Mouse (Mus musculus): Measurements from ENCODE around the gene Ttc23. TPM values are rescaled to one million over a fixed set of nuclear protein-coding genes. Genes with fewer than 3 reads are reported as not detected.

Gene Ttc23
- polyA plus RNA-seq, 1 experiment from 2014 or later, result 5.4 TPM

GRCm38 (mm10) chr7:67617646-67618045 lies 29.6 kb upstream of the Ttc23 start:
- no peaks in the 10 kb centered on the region for H3K9me3 ChIP-seq (replicated peaks; ENCODE audit: control insufficient read depth, low read length, poor library complexity, severe bottlenecking)
- peaks cover 7% of the 10 kb centered on the region for H3K4me1 ChIP-seq (ENCODE audit: control insufficient read depth, insufficient read depth, low read length)
- H3K4me3 ChIP-seq (ENCODE audit: low read depth, low read length), result no peak overlapping the region
- ATAC-seq, result no peak
- no peaks in the 10 kb centered on the region for H3K27me3 ChIP-seq (ENCODE audit: control insufficient read depth, insufficient read depth, low read depth, low read length)
- WGBS, result 95% methylated on average over 10 of the region's 10 CpGs
- H3K9ac ChIP-seq (ENCODE audit: low read depth, low read length), result no peak overlapping the region
- H3K36me3 ChIP-seq (ENCODE audit: control insufficient read depth, insufficient read depth, low read length), result no peaks in the 10 kb centered on the region
- no peak overlapping the region for H3K27ac ChIP-seq (ENCODE audit: low read length)
- H3K4me2 ChIP-seq (ENCODE audit: low read length), result no peak overlapping the region

DNA sequence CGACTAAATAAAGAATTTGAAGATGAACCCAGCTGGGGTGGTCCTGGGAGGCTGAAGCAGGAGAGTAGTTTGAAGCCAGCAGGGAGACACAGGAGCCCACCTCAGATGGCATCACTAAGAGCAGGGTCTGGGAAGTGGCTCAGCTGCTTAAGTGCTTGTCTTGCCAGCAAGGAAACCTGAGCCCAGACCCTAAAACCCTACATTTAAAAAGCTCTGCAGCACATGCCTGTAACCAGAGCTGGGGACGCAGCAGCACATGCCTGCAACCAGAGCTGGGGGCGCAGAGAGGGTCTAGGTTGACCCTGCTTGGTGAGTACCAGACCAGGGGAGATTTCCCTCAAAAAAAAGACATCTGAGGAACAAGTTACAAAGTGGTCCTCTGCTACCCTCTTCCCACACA lies 28.9 kb upstream of the Ttc23 start:
- 89% methylated on average over 3 of the region's 3 CpGs for WGBS
- no peak for ATAC-seq

DNA sequence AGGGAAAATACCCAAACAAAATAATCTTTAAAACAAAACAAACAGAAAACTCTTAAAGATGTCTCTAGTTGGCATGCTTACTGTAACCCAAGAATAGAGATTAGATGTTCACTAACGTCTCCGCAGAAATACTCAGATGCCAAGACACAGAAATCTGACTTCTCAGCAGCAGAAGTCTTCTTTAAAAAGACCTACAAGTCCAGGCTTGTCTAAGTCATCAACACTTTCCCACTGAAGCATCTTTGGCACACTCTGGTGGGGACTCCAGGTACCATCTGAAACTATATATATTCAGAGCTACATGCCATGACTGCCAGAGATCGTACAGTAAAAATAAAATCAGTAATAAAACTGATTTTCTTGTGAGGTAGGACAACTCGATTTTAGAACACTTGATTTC lies 27.4 kb upstream of the Ttc23 start:
- H3K9ac ChIP-seq (ENCODE audit: low read depth, low read length), result no peak overlapping the region
- ATAC-seq, result no peak
- no peak overlapping the region for H3K27ac ChIP-seq (ENCODE audit: low read length)
- 86% methylated on average over 4 of the region's 4 CpGs for WGBS
- no peak overlapping the region for H3K4me3 ChIP-seq (ENCODE audit: low read depth, low read length)
- H3K4me2 ChIP-seq (ENCODE audit: low read length), result no peak overlapping the region
- H3K27me3 ChIP-seq (ENCODE audit: control insufficient read depth, insufficient read depth, low read depth, low read length), result no peaks in the 10 kb centered on the region
- H3K4me1 ChIP-seq (ENCODE audit: control insufficient read depth, insufficient read depth, low read length), result no peaks in the 10 kb centered on the region
- no peaks in the 10 kb centered on the region for H3K9me3 ChIP-seq (replicated peaks; ENCODE audit: control insufficient read depth, low read length, poor library complexity, severe bottlenecking)
- no peaks in the 10 kb centered on the region for H3K36me3 ChIP-seq (ENCODE audit: control insufficient read depth, insufficient read depth, low read length)

More for the DNA sequence above, 28.9 kb upstream of the Ttc23 start:
- no peaks in the 10 kb centered on the region for H3K9me3 ChIP-seq (replicated peaks; ENCODE audit: control insufficient read depth, low read length, poor library complexity, severe bottlenecking)
- no peak overlapping the region for H3K4me3 ChIP-seq (ENCODE audit: low read depth, low read length)
- no peak overlapping the region for H3K27ac ChIP-seq (ENCODE audit: low read length)
- peaks cover 7% of the 10 kb centered on the region for H3K4me1 ChIP-seq (ENCODE audit: control insufficient read depth, insufficient read depth, low read length)
- H3K9ac ChIP-seq (ENCODE audit: low read depth, low read length), result no peak overlapping the region
- no peaks in the 10 kb centered on the region for H3K36me3 ChIP-seq (ENCODE audit: control insufficient read depth, insufficient read depth, low read length)
- H3K4me2 ChIP-seq (ENCODE audit: low read length), result no peak overlapping the region
- no peaks in the 10 kb centered on the region for H3K27me3 ChIP-seq (ENCODE audit: control insufficient read depth, insufficient read depth, low read depth, low read length)

- no peaks in the 10 kb centered on the region for H3K4me1 ChIP-seq (ENCODE audit: control insufficient read depth, insufficient read depth, low read length)
- no peak overlapping the region for H3K9ac ChIP-seq (ENCODE audit: low read depth, low read length)
- no peak overlapping the region for H3K4me2 ChIP-seq (ENCODE audit: low read length)
- H3K27me3 ChIP-seq (ENCODE audit: control insufficient read depth, insufficient read depth, low read depth, low read length), result no peaks in the 10 kb centered on the region
- WGBS, result 81% methylated on average over 3 of the region's 3 CpGs
- H3K27ac ChIP-seq (ENCODE audit: low read length), result no peak overlapping the region
- peaks cover 5% of the 10 kb centered on the region; the same call in 1 of the 2 replicates for H3K36me3 ChIP-seq (ENCODE audit: control insufficient read depth, insufficient read depth, low read length)
- no peaks in the 10 kb centered on the region for H3K9me3 ChIP-seq (replicated peaks; ENCODE audit: control insufficient read depth, low read length, poor library complexity, severe bottlenecking)
- no peak for ATAC-seq
- no peak overlapping the region for H3K4me3 ChIP-seq (ENCODE audit: low read depth, low read length)
These were observed 25.1 kb upstream of the Ttc23 start for GRCm38 (mm10) chr7:67622151-67622550.

- Histone ChIP-seq H3K27me3 (ENCODE audit: control insufficient read depth, insufficient read depth, low read depth, low read length) (no peaks in the 10 kb centered on the region), H3K4me2 (ENCODE audit: low read length) (no peak overlapping the region), H3K9me3 (replicated peaks; ENCODE audit: control insufficient read depth, low read length, poor library complexity, severe bottlenecking) (no peaks in the 10 kb centered on the region), H3K27ac (ENCODE audit: low read length) (no peak overlapping the region), H3K36me3 (ENCODE audit: control insufficient read depth, insufficient read depth, low read length) (peaks cover 5% of the 10 kb centered on the region; the same call in 1 of the 2 replicates), H3K4me3 (ENCODE audit: low read depth, low read length) (no peak overlapping the region), H3K4me1 (ENCODE audit: control insufficient read depth, insufficient read depth, low read length) (no peaks in the 10 kb centered on the region), H3K9ac (ENCODE audit: low read depth, low read length) (no peak overlapping the region)
- 89% methylated on average over 5 of the region's 5 CpGs for WGBS
- no peak for ATAC-seq
These were observed 20.5 kb upstream of the Ttc23 start for GRCm38 (mm10) chr7:67626671-67627070.

- Histone ChIP-seq H3K4me3 (ENCODE audit: low read depth, low read length) (no peak overlapping the region), H3K4me1 (ENCODE audit: control insufficient read depth, insufficient read depth, low read length) (no peaks in the 10 kb centered on the region), H3K9me3 (replicated peaks; ENCODE audit: control insufficient read depth, low read length, poor library complexity, severe bottlenecking) (no peaks in the 10 kb centered on the region), H3K36me3 (ENCODE audit: control insufficient read depth, insufficient read depth, low read length) (peaks cover 8% of the 10 kb centered on the region; the same call in 1 of the 2 replicates), H3K27ac (ENCODE audit: low read length) (no peak overlapping the region), H3K4me2 (ENCODE audit: low read length) (no peak overlapping the region), H3K27me3 (ENCODE audit: control insufficient read depth, insufficient read depth, low read depth, low read length) (no peaks in the 10 kb centered on the region), H3K9ac (ENCODE audit: low read depth, low read length) (no peak overlapping the region)
- WGBS, result 49% methylated on average over 5 of the region's 5 CpGs
- no peak for ATAC-seq
These were observed 17.5 kb upstream of the Ttc23 start for GRCm38 (mm10) chr7:67629681-67630080.

DNA sequence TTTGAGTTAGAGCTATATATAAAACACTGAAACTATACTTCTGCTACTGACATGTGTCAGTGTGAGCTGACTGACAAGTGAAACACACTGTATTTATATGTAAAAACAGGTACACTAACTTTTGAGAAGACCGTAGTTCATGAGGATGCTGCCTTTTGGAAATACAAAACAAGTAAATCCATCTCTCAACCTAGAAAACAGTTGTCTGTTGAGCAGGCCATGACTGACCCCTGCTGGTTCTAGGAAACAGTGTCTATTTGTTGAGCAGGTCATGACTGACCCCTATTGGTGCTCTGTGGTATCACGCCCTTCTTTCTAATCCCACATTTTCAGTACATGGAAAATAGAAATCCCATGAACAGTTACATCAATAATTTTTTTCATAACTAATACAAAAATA lies 16.4 kb upstream of the Ttc23 start:
- H3K27ac ChIP-seq (ENCODE audit: low read length), result no peak overlapping the region
- no peaks in the 10 kb centered on the region for H3K4me1 ChIP-seq (ENCODE audit: control insufficient read depth, insufficient read depth, low read length)
- 22% methylated on average over 2 of the region's 2 CpGs for WGBS
- H3K4me3 ChIP-seq (ENCODE audit: low read depth, low read length), result no peak overlapping the region
- no peak overlapping the region for H3K9ac ChIP-seq (ENCODE audit: low read depth, low read length)
- ATAC-seq, result peak; percentile 84
- H3K4me2 ChIP-seq (ENCODE audit: low read length), result no peak overlapping the region
- no peaks in the 10 kb centered on the region for H3K27me3 ChIP-seq (ENCODE audit: control insufficient read depth, insufficient read depth, low read depth, low read length)
- H3K36me3 ChIP-seq (ENCODE audit: control insufficient read depth, insufficient read depth, low read length), result peaks cover 8% of the 10 kb centered on the region; the same call in 1 of the 2 replicates
- no peaks in the 10 kb centered on the region for H3K9me3 ChIP-seq (replicated peaks; ENCODE audit: control insufficient read depth, low read length, poor library complexity, severe bottlenecking)

- Histone ChIP-seq H3K4me2 (ENCODE audit: low read length) (no peak overlapping the region), H3K9me3 (replicated peaks; ENCODE audit: control insufficient read depth, low read length, poor library complexity, severe bottlenecking) (no peaks in the 10 kb centered on the region), H3K27me3 (ENCODE audit: control insufficient read depth, insufficient read depth, low read depth, low read length) (no peaks in the 10 kb centered on the region), H3K4me1 (ENCODE audit: control insufficient read depth, insufficient read depth, low read length) (no peaks in the 10 kb centered on the region), H3K9ac (ENCODE audit: low read depth, low read length) (no peak overlapping the region), H3K36me3 (ENCODE audit: control insufficient read depth, insufficient read depth, low read length) (peaks cover 2% of the 10 kb centered on the region; the same call in 1 of the 2 replicates), H3K27ac (ENCODE audit: low read length) (no peak overlapping the region), H3K4me3 (ENCODE audit: low read depth, low read length) (no peak overlapping the region)
- ATAC-seq, result no peak
- 85% methylated on average over 5 of the region's 5 CpGs for WGBS
These were observed 14.8 kb upstream of the Ttc23 start for GRCm38 (mm10) chr7:67632380-67632779.

GRCm38 (mm10) chr7:67634210-67634609 lies 13.0 kb upstream of the Ttc23 start:
- no peak overlapping the region for H3K4me2 ChIP-seq (ENCODE audit: low read length)
- H3K36me3 ChIP-seq (ENCODE audit: control insufficient read depth, insufficient read depth, low read length), result peaks cover 2% of the 10 kb centered on the region; the same call in 1 of the 2 replicates
- H3K4me1 ChIP-seq (ENCODE audit: control insufficient read depth, insufficient read depth, low read length), result no peaks in the 10 kb centered on the region
- H3K27ac ChIP-seq (ENCODE audit: low read length), result no peak overlapping the region
- WGBS, result 96% methylated on average over 3 of the region's 3 CpGs
- no peak overlapping the region for H3K4me3 ChIP-seq (ENCODE audit: low read depth, low read length)
- no peaks in the 10 kb centered on the region for H3K9me3 ChIP-seq (replicated peaks; ENCODE audit: control insufficient read depth, low read length, poor library complexity, severe bottlenecking)
- no peak for ATAC-seq
- H3K9ac ChIP-seq (ENCODE audit: low read depth, low read length), result no peak overlapping the region
- no peaks in the 10 kb centered on the region for H3K27me3 ChIP-seq (ENCODE audit: control insufficient read depth, insufficient read depth, low read depth, low read length)

Measured in midbrain, embryonic 16.5 days (tissue).